Mouse (Mus musculus) CH12.LX (cell line): Measurements from ENCODE around the gene Gm17087. TPM values are rescaled to one million over a fixed set of nuclear protein-coding genes. Genes with fewer than 3 reads are reported as not detected.
A peak's percentile ranks its signal among the peaks of the same experiment; 100 is the strongest.

ENCODE experiments used
- DNase-seq: peaks from one replicate; pipeline ENCODE4 v3.0.0-alpha.2; 2013; ENCODE audit errors: extremely low read depth
- H3K27ac ChIP-seq: 2 replicates; pipeline ENCODE4 v1.5.1; 2012; ENCODE audit warnings: low read depth, mild to moderate bottlenecking, control low read depth, moderate library complexity; ENCODE audit not compliant: insufficient read depth
- H3K27me3 ChIP-seq: replicated peaks from 2 replicates; pipeline ENCODE3; 2012; ENCODE audit warnings: inconsistent platforms
- H3K36me3 ChIP-seq, 2 experiments: replicated peaks in 1 of 2; 2 replicates each; pipeline versions ENCODE3 to v1.6.1; 2012; ENCODE audit warnings: inconsistent platforms in 1 of 2, low read length in 1 of 2, mild to moderate bottlenecking in 1 of 2, mixed read lengths in 1 of 2, moderate library complexity in 1 of 2; ENCODE audit not compliant: control insufficient read depth in 1 of 2, insufficient read depth in 1 of 2
- H3K4me1 ChIP-seq, 2 experiments: 2 replicates each; pipeline ENCODE4 v1.6.1; 2012; ENCODE audit warnings: inconsistent platforms in 1 of 2, moderate library complexity in 1 of 2; ENCODE audit not compliant: insufficient read depth in 2 of 2, control insufficient read depth in 1 of 2
- H3K4me2 ChIP-seq: 2 replicates; pipeline ENCODE4 v1.6.1; 2012; ENCODE audit warnings: low read depth, mild to moderate bottlenecking, control low read depth; ENCODE audit not compliant: poor library complexity, insufficient read depth, severe bottlenecking
- H3K4me3 ChIP-seq, 3 experiments: fragments of 150-350 bp in 1 of 3; sonication (generic) in 1 of 3; replicated peaks in 1 of 3; 2 replicates each; pipeline versions ENCODE3 to v1.5.1; 2011 to 2012; ENCODE audit warnings: low read depth in 2 of 3, low read length in 2 of 3, mild to moderate bottlenecking in 2 of 3, moderate library complexity in 2 of 3, control low read depth in 1 of 3, improper control_type of control experiment in 1 of 3, inconsistent platforms in 1 of 3, mixed read lengths in 1 of 3; ENCODE audit not compliant: poor library complexity in 1 of 3
- H3K79me2 ChIP-seq: replicated peaks from 2 replicates; pipeline ENCODE4 v1.6.1; 2012; ENCODE audit warnings: mild to moderate bottlenecking, moderate library complexity; ENCODE audit not compliant: control insufficient read depth, poor library complexity, insufficient read depth, severe bottlenecking; ENCODE audit errors: extremely low read depth
- H3K9ac ChIP-seq: 2 replicates; pipeline ENCODE4 v1.6.1; 2012; ENCODE audit warnings: low read depth, mild to moderate bottlenecking, control low read depth, moderate library complexity; ENCODE audit not compliant: insufficient read depth
- H3K9me3 ChIP-seq: replicated peaks from 2 replicates; pipeline ENCODE3; 2012; ENCODE audit warnings: low read length, inconsistent platforms, mixed read lengths
- CHD2 ChIP-seq: IDR thresholded peaks from 2 replicates; pipeline ENCODE4 v1.6.1; 2011; ENCODE audit warnings: low read length, improper control_type of control experiment
- CTCF ChIP-seq, 2 experiments: IDR thresholded peaks in 1 of 2; conservative IDR thresholded peaks in 1 of 2; 2 replicates each; pipeline ENCODE4 v1.5.1; 2011 to 2012; ENCODE audit warnings: low read depth in 2 of 2, low read length in 2 of 2, improper control_type of control experiment in 1 of 2, inconsistent platforms in 1 of 2, mild to moderate bottlenecking in 1 of 2, moderate library complexity in 1 of 2
- GABPA ChIP-seq: IDR thresholded peaks from 2 replicates; pipeline ENCODE4 v1.6.1; 2012; ENCODE audit warnings: low read depth, low read length, improper control_type of control experiment, inconsistent platforms; ENCODE audit not compliant: insufficient replicate concordance
- HCFC1 ChIP-seq: IDR thresholded peaks from 2 replicates; pipeline ENCODE4 v1.6.1; 2012; ENCODE audit warnings: low read depth, mild to moderate bottlenecking, inconsistent platforms, low read length, improper control_type of control experiment
- JUN ChIP-seq: IDR thresholded peaks from 2 replicates; pipeline ENCODE4 v1.6.1; 2011; ENCODE audit warnings: low read depth, mild to moderate bottlenecking, low read length, improper control_type of control experiment, moderate library complexity; ENCODE audit not compliant: insufficient read depth
- JUND ChIP-seq: conservative IDR thresholded peaks from 2 replicates; pipeline ENCODE4 v1.6.1; 2011; ENCODE audit warnings: low read depth, low read length, improper control_type of control experiment
- KAT2A ChIP-seq: IDR thresholded peaks from 2 replicates; pipeline ENCODE4 v1.6.1; 2012; ENCODE audit warnings: low read length, improper control_type of control experiment, inconsistent platforms; ENCODE audit not compliant: insufficient replicate concordance
- MAZ ChIP-seq: IDR thresholded peaks from 2 replicates; pipeline ENCODE4 v1.6.1; 2012; ENCODE audit warnings: low read depth, mild to moderate bottlenecking, inconsistent platforms, low read length, improper control_type of control experiment, moderate library complexity
- MEF2A ChIP-seq: IDR thresholded peaks from 2 replicates; pipeline ENCODE4 v1.6.1; 2014; ENCODE audit warnings: low read depth, mild to moderate bottlenecking, inconsistent platforms, low read length, improper control_type of control experiment, borderline replicate concordance
- MYC ChIP-seq: IDR thresholded peaks from 2 replicates; pipeline ENCODE4 v1.6.1; 2011; ENCODE audit warnings: low read depth, mild to moderate bottlenecking, improper control_type of control experiment, low read length
- NRF1 ChIP-seq: IDR thresholded peaks from 2 replicates; pipeline ENCODE4 v1.6.1; 2014; ENCODE audit warnings: low read depth, mild to moderate bottlenecking, inconsistent platforms, low read length, improper control_type of control experiment, moderate library complexity
- PAX5 ChIP-seq: IDR thresholded peaks from 2 replicates; pipeline ENCODE4 v1.6.1; 2012; ENCODE audit warnings: low read length, inconsistent platforms, mixed read lengths
- POLR2A ChIP-seq: IDR thresholded peaks from 2 replicates; pipeline ENCODE4 v1.6.1; 2011; ENCODE audit warnings: low read depth, mild to moderate bottlenecking, improper control_type of control experiment, low read length
- POLR2AphosphoS2 ChIP-seq: IDR thresholded peaks from 2 replicates; pipeline ENCODE4 v1.6.1; 2011; ENCODE audit warnings: low read depth, low read length, improper control_type of control experiment
- RAD21 ChIP-seq: IDR thresholded peaks from 2 replicates; pipeline ENCODE4 v1.6.1; 2011; ENCODE audit warnings: low read depth, mild to moderate bottlenecking, low read length, improper control_type of control experiment, moderate library complexity
- RCOR1 ChIP-seq: conservative IDR thresholded peaks from 2 replicates; pipeline ENCODE4 v1.6.1; 2012; ENCODE audit warnings: low read depth, mild to moderate bottlenecking, inconsistent platforms, low read length, improper control_type of control experiment
- SMC3 ChIP-seq: IDR thresholded peaks from 2 replicates; pipeline ENCODE4 v1.6.1; 2011; ENCODE audit warnings: low read depth, low read length, improper control_type of control experiment
- TBP ChIP-seq: conservative IDR thresholded peaks from 2 replicates; pipeline ENCODE4 v1.6.1; 2011; ENCODE audit warnings: low read depth, low read length, improper control_type of control experiment
- UBTF ChIP-seq: IDR thresholded peaks from 2 replicates; pipeline ENCODE4 v1.6.1; 2012; ENCODE audit warnings: low read depth, mild to moderate bottlenecking, inconsistent platforms, low read length, improper control_type of control experiment, moderate library complexity
- ZC3H11A ChIP-seq: IDR thresholded peaks from 2 replicates; pipeline ENCODE4 v1.6.1; 2012; ENCODE audit warnings: low read depth, mild to moderate bottlenecking, inconsistent platforms, low read length, improper control_type of control experiment
- ZKSCAN1 ChIP-seq: IDR thresholded peaks from 2 replicates; pipeline ENCODE4 v1.6.1; 2012; ENCODE audit warnings: low read depth, inconsistent platforms, low read length, improper control_type of control experiment, borderline replicate concordance
- ZNF384 ChIP-seq: IDR thresholded peaks from 2 replicates; pipeline ENCODE4 v1.6.1; 2012; ENCODE audit warnings: low read depth, low read length, improper control_type of control experiment, inconsistent platforms
- dilution Hi-C: fragments of 300-500 bp; cut with MboI; formaldehyde crosslinking; loops from 2 replicates; pipeline ENCODE4 v1.14.3; 2020; ENCODE audit warnings: low sequenced_read_pairs; ENCODE audit not compliant: extremely low pct_unique_long_range_greater_than_20kb, extremely low pct_ligation_motif_present
- in situ Hi-C: fragments of 300-500 bp; cut with MboI; formaldehyde crosslinking; loops from 3 replicates; pipeline ENCODE4 v1.14.3; 2019; ENCODE audit warnings: low sequenced_read_pairs, low pct_ligation_motif_present, low pct_unique_long_range_greater_than_20kb, mixed read lengths
- polyA plus RNA-seq: library from polyadenylated mRNA; unstranded; fragments of >175 nt; gene quantifications from 2 replicates; pipeline ENCODE4 v1.2.1, GENCODE M21; 2012; ENCODE audit warnings: low read depth; ENCODE audit not compliant: insufficient read length
- total RNA-seq, 2 experiments: library from RNA; depleted of rRNA; stranded (reverse); fragments of 300-350 nt in 1 of 2; fragments of >200 nt in 1 of 2; gene quantifications; 2 replicates each; pipeline ENCODE4 v1.2.3; 2012 to 2014

Gm17087 gene
- total RNA-seq (2012; rRNA removed) = not detected in 2 replicates
- total RNA-seq (2014; rRNA removed) = not detected in 2 replicates
- polyA plus RNA-seq = 0.85 and 1.2 TPM in 2 replicates

GRCm38 (mm10) chr17:8566850-8567249 lies at the start of gene Gm17087:
Gm17087 (minus strand) TSS chr17:8566950.
- H3K4me1 ChIP-seq = peaks cover 0 to 7% of the 10 kb centered on the region in 2 experiments; a peak in 1 of 4 replicates
- no peak within 1 kb of the TSS for H3K27ac ChIP-seq
- H3K9ac ChIP-seq = no peak within 1 kb of the TSS
- TF ChIP-seq POLR2AphosphoS2 = no peak
- TF ChIP-seq NRF1 = no peak
- TF ChIP-seq MYC = no peak
- TF ChIP-seq PAX5 = no peak
- no peak for TF ChIP-seq SMC3
- no peak for TF ChIP-seq CHD2
- TF ChIP-seq POLR2A = no peak
- no peak for TF ChIP-seq RCOR1
- no peak for TF ChIP-seq CTCF (conservative IDR thresholded peaks at IDR 0.05 in 1 of 2, IDR thresholded peaks at IDR 0.05 in 1 of 2; ENCODE audit: low read depth in 2 of 2, low read length in 2 of 2)
- no peak for TF ChIP-seq MEF2A
- TF ChIP-seq UBTF = no peak
- no peak within 1 kb of the TSS for H3K4me3 ChIP-seq
- no peak for DNase-seq
- no peak within 1 kb of the TSS for H3K4me2 ChIP-seq
- dilution Hi-C loops (no loop called here), in situ Hi-C loops (no loop called here)
- peaks cover 2% of the 10 kb centered on the region for H3K27me3 ChIP-seq
- no peaks in the 10 kb centered on the region for H3K79me2 ChIP-seq
- no peaks in the 10 kb centered on the region for H3K9me3 ChIP-seq
- no peaks in the 10 kb centered on the region for H3K36me3 ChIP-seq

- Histone ChIP-seq H3K27ac (no peak overlapping the region), H3K79me2 (no peaks in the 10 kb centered on the region)
- TF ChIP-seq ZKSCAN1 (no peak), SMC3 (peak; percentile 86), RAD21 (peak; percentile 82), ZC3H11A (peak; percentile 61), JUND (no peak), TBP (no peak), GABPA (no peak), JUN (no peak), ZNF384 (peak; percentile 71; the same call in 1 of the 2 replicates), HCFC1 (no peak), RCOR1 (no peak), CTCF (conservative IDR thresholded peaks at IDR 0.05 in 1 of 2, IDR thresholded peaks at IDR 0.05 in 1 of 2; ENCODE audit: low read depth in 2 of 2, low read length in 2 of 2) (peak; percentile 78 to 87), POLR2AphosphoS2 (no peak), MAZ (no peak), KAT2A (no peak), NRF1 (no peak)
- TF ChIP-seq, all 38 proteins: peak for 5
- Histone ChIP-seq H3K4me2 (no peak overlapping the region), H3K27me3 (peaks cover 9% of the 10 kb centered on the region), H3K9ac (no peak overlapping the region), H3K36me3 (no peaks in the 10 kb centered on the region), H3K4me1 (peaks cover 3 to 15% of the 10 kb centered on the region in 2 experiments; a peak in 3 of 4 replicates), H3K9me3 (no peaks in the 10 kb centered on the region), H3K4me3 (no peak overlapping the region)
- dilution Hi-C loops = no loop called here
- peak; percentile 79 for DNase-seq
- in situ Hi-C loops = loop anchor here (5.0 kb wide), 1 partner anchor 318 kb away; no protein-coding TSS in a partner anchor
Observed at GRCm38 (mm10) chr17:8613882-8614551, 47.3 kb upstream of the Gm17087 start.
